Mouse (Mus musculus): ENCODE data around the gene Adcy3.

Adcy3 gene

DNA sequence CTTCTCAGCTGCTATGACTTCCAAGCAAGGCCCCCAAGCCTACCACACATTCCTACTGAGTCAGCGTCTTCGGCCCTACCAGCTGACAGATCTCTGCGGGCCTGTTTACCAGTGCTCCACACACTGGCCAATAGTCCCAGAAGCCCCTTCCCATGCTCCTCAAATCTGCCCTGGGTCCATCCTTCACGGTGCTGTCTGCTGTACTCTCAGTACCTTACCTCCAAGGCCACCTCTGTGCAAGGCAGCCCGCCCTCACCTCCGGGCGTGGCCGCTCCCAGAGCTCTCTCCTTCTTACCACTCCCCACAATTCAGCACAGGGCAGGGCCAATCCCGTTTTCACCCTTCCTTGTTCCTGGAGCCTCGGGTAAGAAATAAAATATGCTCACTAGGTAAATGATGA lies 112.8 kb downstream of the Adcy3 start:
- no peak for DNase-seq (ENCODE audit: low spot score)

DNA sequence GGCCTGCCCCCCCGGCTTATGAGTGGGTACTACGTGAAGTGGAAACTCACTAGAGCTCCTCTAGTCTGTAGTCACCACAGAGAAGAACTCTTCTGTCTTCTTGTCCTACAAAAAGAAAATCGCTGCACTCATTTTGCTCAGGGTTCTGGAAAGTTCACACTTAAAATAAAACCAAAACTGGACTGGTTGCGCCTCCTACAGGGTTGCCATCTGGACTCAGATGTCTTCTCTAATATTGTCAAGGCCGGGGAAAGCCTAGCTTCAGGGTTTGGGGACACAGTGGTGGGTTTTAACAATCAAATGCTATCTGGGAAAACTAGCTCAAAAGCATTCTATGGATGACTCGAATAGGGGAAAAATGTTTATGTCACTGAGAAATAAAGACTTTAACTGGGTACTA lies 116.9 kb downstream of the Adcy3 start:
- no peak for DNase-seq (ENCODE audit: low spot score)

- no peak for DNase-seq (ENCODE audit: low spot score)
Observed at GRCm38 (mm10) chr12:4252742-4253655, 120.1 kb downstream of the Adcy3 start.
